Mouse (Mus musculus) forebrain, embryonic 12.5 days (tissue): ENCODE results near the gene Rbm44. TPM values are rescaled to one million over a fixed set of nuclear protein-coding genes. Genes with fewer than 3 reads are reported as not detected.

Experiments used
- ATAC-seq: fragments of 200-750 bp; cut with Nextera tagmentation; 2 replicates; pipeline ENCODE4 v1.8.0; 2017; ENCODE audit warnings: moderate TSS enrichment; ENCODE audit not compliant: low FRiP score
- H3K27ac ChIP-seq: fragments of 300-500 bp; sonication (generic); 2 replicates; pipeline ENCODE4 v1.5.1; 2016; ENCODE audit warnings: mild to moderate bottlenecking
- H3K27me3 ChIP-seq: fragments of 300-500 bp; sonication (generic); 2 replicates; pipeline ENCODE4 v1.6.1; 2016; ENCODE audit warnings: mild to moderate bottlenecking
- H3K36me3 ChIP-seq: fragments of 300-500 bp; sonication (generic); replicated peaks from 2 replicates; pipeline ENCODE4 v1.6.1; 2016; ENCODE audit warnings: mild to moderate bottlenecking
- H3K4me1 ChIP-seq: fragments of 300-500 bp; sonication (generic); 2 replicates; pipeline ENCODE4 v1.6.1; 2016
- H3K4me2 ChIP-seq: fragments of 300-500 bp; sonication (generic); 2 replicates; pipeline ENCODE4 v1.6.1; 2016; ENCODE audit warnings: mild to moderate bottlenecking, moderate library complexity
- H3K4me3 ChIP-seq: fragments of 300-500 bp; sonication (generic); replicated peaks from 2 replicates; pipeline ENCODE4 v1.5.1; 2016; ENCODE audit warnings: mild to moderate bottlenecking
- H3K9ac ChIP-seq: fragments of 300-500 bp; sonication (generic); 2 replicates; pipeline ENCODE4 v1.6.1; 2016; ENCODE audit warnings: mild to moderate bottlenecking
- H3K9me3 ChIP-seq: fragments of 300-500 bp; sonication (generic); 2 replicates; pipeline ENCODE4 v1.6.1; 2016
- WGBS: fragments of 180-500 bp; shearing (Covaris S2); methylation state at CpG from one replicate; pipeline ENCODE4 v1.1.7; 2016; 5-methylcytosine and 5-hydroxymethylcytosine counted together
- polyA plus RNA-seq: library from polyadenylated mRNA; unstranded; fragments of >200 nt; fragmentation: Nextera tagmentation; extraction: Ambion mirVana; gene quantifications from 2 replicates; pipeline ENCODE4 v1.2.1, GENCODE M21; 2016

Rbm44 gene
- polyA plus RNA-seq, 1 experiment from 2014 or later = 0.31 TPM

- peaks cover 9% of the 10 kb centered on the region for H3K4me1 ChIP-seq
- peak overlapping the region; percentile 36; the same call in 1 of the 2 replicates for H3K9ac ChIP-seq
- H3K27ac ChIP-seq = no peak overlapping the region
- no peaks in the 10 kb centered on the region for H3K36me3 ChIP-seq
- H3K4me2 ChIP-seq = peak overlapping the region; percentile 74
- H3K4me3 ChIP-seq = peak overlapping the region; percentile 42
- WGBS = 7% methylated on average over 14 of the region's 14 CpGs
- H3K27me3 ChIP-seq = peaks cover 45% of the 10 kb centered on the region
- no peak for ATAC-seq
- H3K9me3 ChIP-seq = no peaks in the 10 kb centered on the region
Measured at GRCm38 (mm10) chr1:91180174-91180565, 35.3 kb downstream of the Rbm44 start.

DNA sequence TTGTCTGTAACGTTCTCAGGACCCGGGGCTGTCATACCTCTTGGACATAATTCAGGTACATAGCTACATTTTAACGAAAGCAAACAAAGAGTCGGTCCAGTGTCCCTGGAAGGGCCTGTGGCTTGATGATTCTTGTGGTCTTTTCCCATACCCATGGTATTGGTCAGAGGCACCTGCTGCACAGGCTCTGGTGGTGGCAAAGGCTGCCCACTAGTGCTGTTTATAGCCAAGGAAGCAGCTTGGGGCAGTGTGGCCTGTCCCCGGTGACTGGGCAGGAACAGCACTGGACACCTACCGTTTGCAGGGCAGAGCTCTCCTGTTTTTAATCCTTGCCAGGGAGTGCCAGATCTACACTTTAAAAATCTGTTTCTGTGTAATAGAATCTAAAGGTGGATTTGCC lies 35.8 kb downstream of the Rbm44 start:
- Histone ChIP-seq H3K9ac (no peak overlapping the region), H3K4me1 (peaks cover 9% of the 10 kb centered on the region), H3K36me3 (no peaks in the 10 kb centered on the region), H3K9me3 (no peaks in the 10 kb centered on the region), H3K27me3 (peaks cover 45% of the 10 kb centered on the region), H3K4me2 (no peak overlapping the region), H3K27ac (no peak overlapping the region), H3K4me3 (no peak overlapping the region)
- no peak for ATAC-seq
- 74% methylated on average over 6 of the region's 6 CpGs for WGBS

GRCm38 (mm10) chr1:91181261-91181660 lies 36.4 kb downstream of the Rbm44 start:
- H3K9ac ChIP-seq = no peak overlapping the region
- peaks cover 9% of the 10 kb centered on the region for H3K4me1 ChIP-seq
- H3K27me3 ChIP-seq = peaks cover 45% of the 10 kb centered on the region
- H3K27ac ChIP-seq = no peak overlapping the region
- H3K4me3 ChIP-seq = no peak overlapping the region
- 64% methylated on average over 5 of the region's 5 CpGs for WGBS
- H3K36me3 ChIP-seq = no peaks in the 10 kb centered on the region
- no peak for ATAC-seq
- no peaks in the 10 kb centered on the region for H3K9me3 ChIP-seq
- no peak overlapping the region for H3K4me2 ChIP-seq

GRCm38 (mm10) chr1:91181784-91182450 lies 37.0 kb downstream of the Rbm44 start:
- no peak overlapping the region for H3K4me3 ChIP-seq
- no peak overlapping the region for H3K27ac ChIP-seq
- no peaks in the 10 kb centered on the region for H3K9me3 ChIP-seq
- no peak overlapping the region for H3K4me2 ChIP-seq
- H3K36me3 ChIP-seq = no peaks in the 10 kb centered on the region
- peaks cover 9% of the 10 kb centered on the region for H3K4me1 ChIP-seq
- ATAC-seq = no peak
- WGBS = 67% methylated on average over 12 of the region's 12 CpGs
- H3K9ac ChIP-seq = no peak overlapping the region
- H3K27me3 ChIP-seq = peaks cover 45% of the 10 kb centered on the region

- WGBS = 88% methylated on average over 10 of the region's 10 CpGs
- H3K4me2 ChIP-seq = no peak overlapping the region
- H3K9ac ChIP-seq = no peak overlapping the region
- peaks cover 9% of the 10 kb centered on the region for H3K4me1 ChIP-seq
- H3K9me3 ChIP-seq = no peaks in the 10 kb centered on the region
- H3K27me3 ChIP-seq = peaks cover 42% of the 10 kb centered on the region
- no peak for ATAC-seq
- H3K36me3 ChIP-seq = no peaks in the 10 kb centered on the region
- no peak overlapping the region for H3K27ac ChIP-seq
- no peak overlapping the region for H3K4me3 ChIP-seq
Measured at GRCm38 (mm10) chr1:91183305-91183704, 38.4 kb downstream of the Rbm44 start.

GRCm38 (mm10) chr1:91186677-91187076 lies 41.8 kb downstream of the Rbm44 start:
- Histone ChIP-seq H3K9ac (no peak overlapping the region), H3K4me3 (no peak overlapping the region), H3K27ac (no peak overlapping the region), H3K4me1 (no peaks in the 10 kb centered on the region), H3K9me3 (no peaks in the 10 kb centered on the region), H3K36me3 (no peaks in the 10 kb centered on the region), H3K27me3 (0 out of 2 replicates have a peak, but pooled peaks cover 8% of the 10 kb centered on the region), H3K4me2 (no peak overlapping the region)
- WGBS = 84% methylated on average over 6 of the region's 6 CpGs
- ATAC-seq = no peak

DNA sequence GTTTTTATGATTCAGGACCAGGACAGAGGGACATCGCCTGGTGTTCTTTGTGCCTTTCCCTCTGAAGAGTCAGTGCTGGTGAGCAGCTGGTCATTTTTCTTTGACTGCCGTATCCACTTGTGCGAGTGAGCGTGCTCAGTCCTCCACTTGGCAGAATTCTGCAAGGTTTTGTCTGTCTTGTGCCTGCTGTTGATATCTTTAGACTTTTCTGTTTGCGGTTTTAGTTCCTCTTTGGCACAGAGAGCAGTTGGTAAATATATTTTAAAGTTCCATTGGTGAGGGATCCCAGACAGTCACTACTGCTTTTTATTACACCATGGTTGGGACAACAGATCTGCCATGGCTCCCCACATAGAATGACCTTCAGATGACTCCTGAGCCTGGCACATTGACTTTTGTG lies 42.4 kb downstream of the Rbm44 start:
- no peak for ATAC-seq
- H3K27me3 ChIP-seq = 0 out of 2 replicates have a peak, but pooled peaks cover 2% of the 10 kb centered on the region
- H3K36me3 ChIP-seq = no peaks in the 10 kb centered on the region
- no peak overlapping the region for H3K27ac ChIP-seq
- H3K4me1 ChIP-seq = no peaks in the 10 kb centered on the region
- H3K4me2 ChIP-seq = no peak overlapping the region
- no peaks in the 10 kb centered on the region for H3K9me3 ChIP-seq
- H3K9ac ChIP-seq = no peak overlapping the region
- no peak overlapping the region for H3K4me3 ChIP-seq
- 92% methylated on average over 5 of the region's 5 CpGs for WGBS

DNA sequence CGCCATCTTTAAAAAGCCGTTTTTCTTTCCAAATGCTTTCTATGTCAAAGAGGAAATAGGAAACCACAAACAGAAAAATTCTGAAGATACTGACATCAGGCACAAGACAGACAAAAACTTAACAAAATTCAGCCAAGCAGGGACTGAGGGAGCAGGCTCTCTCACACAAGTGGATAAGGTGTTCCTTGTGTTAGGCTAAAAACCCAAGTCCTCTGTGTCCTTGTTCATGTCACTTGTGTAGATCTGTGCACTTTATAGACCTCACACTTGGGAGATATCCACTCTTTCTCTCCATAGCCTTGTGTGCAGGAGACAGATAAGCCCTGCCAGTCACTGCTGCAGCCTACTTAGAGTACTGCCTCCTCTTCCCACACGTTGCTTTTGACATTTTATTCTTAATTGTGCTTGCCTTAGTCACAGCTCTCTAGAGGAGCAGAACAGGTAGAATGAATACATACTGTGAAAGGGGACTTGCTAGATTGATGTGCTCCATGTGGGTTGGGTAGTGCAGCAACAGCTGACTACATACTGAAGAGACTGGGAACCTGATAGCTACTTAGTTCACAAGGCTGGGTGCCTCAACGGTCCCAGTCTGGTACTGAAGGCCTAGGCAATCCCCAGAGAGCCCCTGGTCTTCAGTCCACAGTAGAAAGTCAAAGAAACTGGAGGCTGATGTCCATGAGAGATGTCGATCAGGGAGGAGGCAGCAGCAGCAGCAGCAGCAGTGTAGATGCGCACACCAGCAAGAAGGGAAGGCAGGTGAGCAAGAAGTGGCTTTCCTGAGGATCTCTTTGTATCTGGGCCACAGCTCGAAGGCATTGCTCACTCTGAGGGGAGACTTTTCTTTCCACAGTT lies 43.1 kb downstream of the Rbm44 start:
- no peaks in the 10 kb centered on the region for H3K4me1 ChIP-seq
- no peak for ATAC-seq
- H3K4me3 ChIP-seq = no peak overlapping the region
- H3K36me3 ChIP-seq = no peaks in the 10 kb centered on the region
- no peaks in the 10 kb centered on the region for H3K27me3 ChIP-seq
- H3K27ac ChIP-seq = no peak overlapping the region
- H3K9ac ChIP-seq = no peak overlapping the region
- H3K9me3 ChIP-seq = no peaks in the 10 kb centered on the region
- H3K4me2 ChIP-seq = no peak overlapping the region
- WGBS = 88% methylated on average over 7 of the region's 7 CpGs

DNA sequence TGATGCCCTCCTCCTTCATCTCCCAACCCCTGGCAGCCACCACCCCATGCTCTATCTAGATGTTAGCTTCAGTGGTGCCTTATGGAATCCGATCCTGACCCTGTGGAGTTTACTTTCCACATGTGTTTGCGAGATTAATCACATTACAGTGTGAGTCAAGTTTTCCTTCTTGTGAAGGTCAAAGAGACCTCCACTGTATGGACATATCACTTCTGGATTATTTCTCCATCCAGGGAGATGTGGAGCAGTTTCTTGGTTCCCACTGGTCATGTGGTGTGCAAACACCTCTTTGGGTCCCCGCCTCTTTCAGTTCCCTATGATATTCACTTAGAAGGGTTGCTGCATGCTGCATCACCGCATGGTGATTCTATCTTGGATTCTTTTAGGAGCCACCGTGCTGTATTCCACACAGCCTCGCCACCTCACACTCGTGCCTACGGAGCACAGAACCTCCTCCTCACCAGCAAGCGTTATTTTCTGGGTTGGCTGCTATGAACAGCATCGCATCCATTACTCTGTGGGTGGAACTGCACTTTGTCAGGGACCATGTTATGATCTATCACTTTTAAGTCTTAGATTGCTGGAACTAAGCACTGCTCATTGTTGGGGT lies 44.1 kb downstream of the Rbm44 start:
- Histone ChIP-seq H3K27ac (no peak overlapping the region), H3K4me3 (no peak overlapping the region), H3K9ac (no peak overlapping the region), H3K4me1 (no peaks in the 10 kb centered on the region), H3K9me3 (no peaks in the 10 kb centered on the region), H3K27me3 (no peaks in the 10 kb centered on the region), H3K4me2 (no peak overlapping the region), H3K36me3 (no peaks in the 10 kb centered on the region)
- no peak for ATAC-seq
- 92% methylated on average over 10 of the region's 10 CpGs for WGBS

GRCm38 (mm10) chr1:91192184-91192583 lies 47.3 kb downstream of the Rbm44 start:
- Histone ChIP-seq H3K9ac (no peak overlapping the region), H3K4me1 (no peaks in the 10 kb centered on the region), H3K27ac (no peak overlapping the region), H3K4me2 (no peak overlapping the region), H3K4me3 (no peak overlapping the region), H3K9me3 (no peaks in the 10 kb centered on the region), H3K36me3 (no peaks in the 10 kb centered on the region), H3K27me3 (no peaks in the 10 kb centered on the region)
- ATAC-seq = no peak
- WGBS = 83% methylated on average over 8 of the region's 8 CpGs

- no peaks in the 10 kb centered on the region for H3K27me3 ChIP-seq
- no peak overlapping the region for H3K4me2 ChIP-seq
- H3K36me3 ChIP-seq = no peaks in the 10 kb centered on the region
- no peaks in the 10 kb centered on the region for H3K4me1 ChIP-seq
- no peak overlapping the region for H3K9ac ChIP-seq
- WGBS = 85% methylated on average over 4 of the region's 4 CpGs
- no peak for ATAC-seq
- no peak overlapping the region for H3K4me3 ChIP-seq
- no peaks in the 10 kb centered on the region for H3K9me3 ChIP-seq
- no peak overlapping the region for H3K27ac ChIP-seq
Measured at GRCm38 (mm10) chr1:91193242-91193641, 48.4 kb downstream of the Rbm44 start.

DNA sequence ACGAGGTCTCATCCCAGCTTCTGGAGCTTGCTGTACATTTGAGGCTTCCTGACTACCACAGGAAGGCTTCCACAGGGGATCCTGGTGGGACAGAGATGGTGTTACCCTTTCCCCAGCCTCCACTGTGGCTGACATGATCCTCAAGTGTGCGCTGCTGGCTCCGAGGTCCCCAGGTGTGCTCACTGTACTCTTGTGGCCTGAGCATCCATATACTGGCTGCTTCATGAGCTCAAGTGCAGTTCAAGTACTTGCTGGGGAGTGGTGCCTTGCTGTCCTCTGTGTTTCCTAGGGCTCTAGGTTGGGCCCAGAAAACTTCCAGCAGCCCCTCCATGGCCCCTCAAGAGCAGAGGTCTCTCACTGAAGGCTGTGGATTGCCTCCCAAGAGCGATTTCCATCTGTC lies 48.8 kb downstream of the Rbm44 start:
- ATAC-seq = no peak
- H3K36me3 ChIP-seq = no peaks in the 10 kb centered on the region
- H3K27me3 ChIP-seq = no peaks in the 10 kb centered on the region
- H3K9ac ChIP-seq = no peak overlapping the region
- H3K9me3 ChIP-seq = no peaks in the 10 kb centered on the region
- no peak overlapping the region for H3K27ac ChIP-seq
- H3K4me2 ChIP-seq = no peak overlapping the region
- no peaks in the 10 kb centered on the region for H3K4me1 ChIP-seq
- 93% methylated on average over 4 of the region's 4 CpGs for WGBS
- no peak overlapping the region for H3K4me3 ChIP-seq
